Mouse (Mus musculus) heart, embryonic 11.5 days (tissue): ENCODE measurements at regions not wholly inside any gene's neighbourhood (a gene's known extent, or its start where the extent isn't known, plus 50 kb on each side); places are given as distances from the start of the nearest gene placed in this dataset.

Source experiments
- ATAC-seq: fragments of 200-750 bp; cut with Nextera tagmentation; replicated peaks from 2 replicates; pipeline ENCODE4 v1.8.0; 2017; ENCODE audit warnings: moderate library complexity; ENCODE audit not compliant: insufficient number of reproducible peaks, low FRiP score, low TSS enrichment
- H3K27ac ChIP-seq: fragments of 300-500 bp; sonication (generic); 2 replicates; pipeline ENCODE4 v1.5.1; 2014; ENCODE audit warnings: mild to moderate bottlenecking, low read depth, low read length
- H3K27me3 ChIP-seq: fragments of 300-500 bp; sonication (generic); 2 replicates; pipeline ENCODE4 v1.6.1; 2014; ENCODE audit warnings: mild to moderate bottlenecking, low read length, mixed read lengths; ENCODE audit not compliant: control insufficient read depth, insufficient read depth
- H3K36me3 ChIP-seq: fragments of 300-500 bp; sonication (generic); 2 replicates; pipeline ENCODE4 v1.6.1; 2014; ENCODE audit warnings: mild to moderate bottlenecking, low read length, moderate library complexity, mixed read lengths; ENCODE audit not compliant: control insufficient read depth, insufficient read depth
- H3K4me1 ChIP-seq: fragments of 300-500 bp; sonication (generic); 2 replicates; pipeline ENCODE4 v1.6.1; 2014; ENCODE audit warnings: low read length; ENCODE audit not compliant: control insufficient read depth, insufficient read depth
- H3K4me2 ChIP-seq: fragments of 300-500 bp; sonication (generic); 2 replicates; pipeline ENCODE4 v1.6.1; 2014; ENCODE audit warnings: mild to moderate bottlenecking, moderate library complexity
- H3K4me3 ChIP-seq: fragments of 300-500 bp; sonication (generic); 2 replicates; pipeline ENCODE4 v1.5.1; 2014; ENCODE audit warnings: low read depth, low read length
- H3K9ac ChIP-seq: fragments of 300-500 bp; sonication (generic); 2 replicates; pipeline ENCODE4 v1.6.1; 2014; ENCODE audit warnings: mild to moderate bottlenecking, low read depth, low read length, moderate library complexity
- H3K9me3 ChIP-seq: fragments of 300-500 bp; sonication (generic); replicated peaks from 2 replicates; pipeline ENCODE4 v1.6.1; 2016; ENCODE audit warnings: low read length; ENCODE audit not compliant: control insufficient read depth
- WGBS: fragments of 180-500 bp; shearing (Covaris S2); extraction: QIAGEN DNeasy Blood & Tissue Kit; methylation state at CpG from one replicate; pipeline ENCODE4 v1.1.7; 2014; ENCODE audit not compliant: insufficient replicate concordance; 5-methylcytosine and 5-hydroxymethylcytosine counted together

- no peaks in the 10 kb centered on the region for H3K36me3 ChIP-seq
- no peak overlapping the region for H3K4me3 ChIP-seq
- H3K27me3 ChIP-seq, result no peaks in the 10 kb centered on the region
- H3K9ac ChIP-seq, result no peak overlapping the region
- H3K4me2 ChIP-seq, result no peak overlapping the region
- H3K4me1 ChIP-seq, result peaks cover 38% of the 10 kb centered on the region
- H3K9me3 ChIP-seq, result no peaks in the 10 kb centered on the region
- no peak overlapping the region for H3K27ac ChIP-seq
- WGBS, result 37% methylated on average over 4 of the region's 4 CpGs
- ATAC-seq, result no peak
Measured at GRCm38 (mm10) chr11:105510626-105511025, 54.1 kb upstream of the March10 start.

- 33% methylated on average over 7 of the region's 7 CpGs for whole genome bisulfite sequencing
- Histone ChIP-seq H3K36me3 (no peaks in the 10 kb centered on the region), H3K4me1 (peaks cover 44% of the 10 kb centered on the region), H3K4me3 (no peak overlapping the region), H3K27me3 (no peaks in the 10 kb centered on the region), H3K4me2 (no peak overlapping the region), H3K9me3 (no peaks in the 10 kb centered on the region), H3K9ac (no peak overlapping the region), H3K27ac (0 out of 2 replicates have a peak overlapping the region, but pooled peaks have one; percentile 6)
- no peak for ATAC-seq
Measured at GRCm38 (mm10) chr11:105510056-105510455, 53.5 kb upstream of the March10 start.

DNA sequence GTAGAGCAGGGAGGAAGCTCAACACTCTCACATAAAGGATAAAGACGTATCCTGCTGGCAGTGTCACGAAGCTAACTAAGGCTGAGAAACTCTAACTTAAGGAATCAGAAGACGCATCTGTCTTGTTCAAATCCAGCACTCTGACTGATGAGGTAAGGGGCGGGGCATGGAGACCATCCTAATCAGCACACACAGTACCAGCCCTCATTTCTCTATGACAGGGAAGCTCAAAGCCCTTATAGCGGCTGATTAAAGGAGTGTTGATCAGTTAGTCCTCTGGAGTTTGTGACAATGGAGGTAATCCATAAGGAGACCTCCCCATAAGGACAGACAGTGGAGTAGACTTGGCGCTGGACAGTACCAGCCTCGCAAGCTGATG lies 52.1 kb upstream of the March10 start:
- no peak overlapping the region for H3K9ac ChIP-seq
- peaks cover 46% of the 10 kb centered on the region for H3K4me1 ChIP-seq
- WGBS, result 59% methylated on average over 7 of the region's 7 CpGs
- ATAC-seq, result no peak
- H3K27me3 ChIP-seq, result no peaks in the 10 kb centered on the region
- peak overlapping the region; percentile 37; the same call in 1 of the 2 replicates for H3K4me2 ChIP-seq
- no peak overlapping the region for H3K4me3 ChIP-seq
- H3K9me3 ChIP-seq, result no peaks in the 10 kb centered on the region
- no peaks in the 10 kb centered on the region for H3K36me3 ChIP-seq
- peak overlapping the region; percentile 42; the same call in 1 of the 2 replicates for H3K27ac ChIP-seq

GRCm38 (mm10) chr11:105507972-105508659 lies 51.6 kb upstream of the March10 start:
- no peak for ATAC-seq
- Histone ChIP-seq H3K36me3 (no peaks in the 10 kb centered on the region), H3K4me2 (peak overlapping the region; percentile 37), H3K4me3 (no peak overlapping the region), H3K9ac (peak overlapping the region; percentile 17; the same call in 1 of the 2 replicates), H3K4me1 (peaks cover 46% of the 10 kb centered on the region), H3K27ac (peak overlapping the region; percentile 42; the same call in 1 of the 2 replicates), H3K27me3 (no peaks in the 10 kb centered on the region), H3K9me3 (no peaks in the 10 kb centered on the region)
- WGBS, result 8% methylated on average over 6 of the region's 6 CpGs

DNA sequence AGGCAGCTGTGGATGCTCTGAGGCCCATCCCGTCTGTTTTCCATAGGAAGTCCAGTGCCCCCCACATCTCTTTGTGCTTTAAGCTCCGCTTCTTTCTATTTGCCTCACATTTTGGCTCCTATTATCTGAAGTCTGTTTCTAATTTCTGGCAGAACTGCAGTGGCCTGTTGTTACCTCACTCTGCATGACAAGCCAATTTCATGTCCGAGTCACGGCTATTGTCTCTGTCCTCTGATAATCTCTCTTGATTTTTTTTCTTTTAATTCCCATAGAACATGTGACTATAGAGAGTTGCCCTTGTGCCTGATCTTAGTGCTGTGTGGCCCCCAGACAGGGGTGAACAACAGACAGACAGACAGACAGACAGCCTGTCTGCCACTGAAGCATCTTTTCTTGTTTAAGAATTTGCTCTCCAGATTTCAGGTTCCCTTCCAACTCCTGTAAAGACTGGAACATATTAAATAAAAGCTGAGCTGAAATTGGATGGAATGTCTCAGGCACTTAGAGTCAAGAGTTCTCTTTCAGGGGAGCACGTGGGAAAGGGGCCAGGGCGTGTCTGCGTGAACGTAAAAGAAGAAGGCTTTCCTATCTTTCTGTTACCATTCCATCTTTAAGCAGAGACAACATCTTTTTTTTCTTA lies 50.9 kb upstream of the March10 start:
- H3K4me3 ChIP-seq, result no peak overlapping the region
- H3K4me1 ChIP-seq, result peaks cover 46% of the 10 kb centered on the region
- H3K9me3 ChIP-seq, result no peaks in the 10 kb centered on the region
- H3K4me2 ChIP-seq, result no peak overlapping the region
- no peaks in the 10 kb centered on the region for H3K27me3 ChIP-seq
- ATAC-seq, result no peak
- no peak overlapping the region for H3K9ac ChIP-seq
- H3K27ac ChIP-seq, result no peak overlapping the region
- 53% methylated on average over 8 of the region's 8 CpGs for WGBS
- H3K36me3 ChIP-seq, result no peaks in the 10 kb centered on the region
